ENCODE assay signal across 7 mouse cellular contexts in the genomic region with DNA sequence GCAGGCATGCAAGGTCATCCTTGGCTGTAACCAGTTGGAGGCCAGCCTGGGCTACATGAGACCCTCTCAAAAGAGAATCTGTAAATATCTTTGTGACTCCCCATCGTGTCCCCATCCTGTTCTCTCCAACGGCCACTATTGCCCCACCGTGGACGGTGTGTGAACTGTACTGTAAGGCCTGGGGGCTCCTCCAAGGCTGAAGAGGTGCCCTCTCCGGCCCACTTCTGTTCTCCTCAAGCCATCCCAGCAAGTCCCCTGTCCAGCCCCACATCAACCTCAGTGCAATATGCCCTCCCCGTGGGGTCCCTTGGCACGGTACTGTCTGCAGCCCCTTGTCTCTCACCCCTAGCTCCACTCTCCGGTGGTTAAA. TPM values are rescaled to one million over a fixed set of nuclear protein-coding genes. Genes with fewer than 3 reads are reported as not detected.
DNase-seq lines count a peak whose midpoint lies in the region; ATAC-seq and TF ChIP-seq lines count a peak whose summit lies in the region.

No protein-coding gene starts in this region.

- H3K36me3 ChIP-seq in spleen, adult 2 months (ENCODE audit: control insufficient read depth, insufficient read depth, low read length), result peaks cover 30% of the 10 kb centered on the region
- H3K36me3 ChIP-seq in heart, embryonic 16.5 days (ENCODE audit: control insufficient read depth, insufficient read depth), result peaks cover 31% of the 10 kb centered on the region
- peaks cover 26% of the 10 kb centered on the region for H3K36me3 ChIP-seq in liver, embryonic 16.5 days (ENCODE audit: control insufficient read depth, insufficient read depth)

- DNase-seq in spleen, adult 2 months (ENCODE audit: low read depth in 1 of 2, low spot score in 2 of 2), result no peak
- DNase-seq in spleen, postnatal 36 days (ENCODE audit: low spot score in 2 of 2), result no peak
- peak; percentile 54 for DNase-seq in cerebellum, adult 8-10 months
- no peak for DNase-seq in right cerebral cortex, postnatal 4 days
- DNase-seq in ovary, postnatal 14 days (ENCODE audit: low spot score), result no peak

- H3K9me3 ChIP-seq in heart, embryonic 16.5 days (replicated peaks; ENCODE audit: control insufficient read depth, low read length), result no peaks in the 10 kb centered on the region
- H3K9me3 ChIP-seq in liver, embryonic 16.5 days (replicated peaks; ENCODE audit: control insufficient read depth, low read length), result no peaks in the 10 kb centered on the region

- 0 out of 2 replicates have a peak, but pooled peaks have one; percentile 16 for TF ChIP-seq CTCF in spleen, adult 2 months (IDR thresholded peaks at IDR 0.05; ENCODE audit: extremely low read depth, insufficient read depth, insufficient read length, insufficient replicate concordance)

- no peaks in the 10 kb centered on the region for H3K27me3 ChIP-seq in spleen, adult 2 months (ENCODE audit: control insufficient read depth, insufficient read depth, low read length)
- no peaks in the 10 kb centered on the region for H3K27me3 ChIP-seq in heart, embryonic 16.5 days (ENCODE audit: control insufficient read depth, insufficient read depth, low read length)
- no peaks in the 10 kb centered on the region for H3K27me3 ChIP-seq in liver, embryonic 16.5 days (ENCODE audit: control insufficient read depth, insufficient read depth, low read depth, low read length)

- H3K9ac ChIP-seq in heart, embryonic 16.5 days (ENCODE audit: low read length), result peak overlapping the region; percentile 76
- peak overlapping the region; percentile 62 for H3K9ac ChIP-seq in liver, embryonic 16.5 days (ENCODE audit: low read depth, low read length)

- 35% methylated on average over 8 of the region's 8 CpGs for WGBS in spleen, adult 2 months
- WGBS in heart, embryonic 16.5 days, result 37% methylated on average over 8 of the region's 8 CpGs
- 39% methylated on average over 8 of the region's 8 CpGs for WGBS in liver, embryonic 16.5 days (ENCODE audit: insufficient replicate concordance)

- TF ChIP-seq POLR2A in spleen, adult 2 months (IDR thresholded peaks at IDR 0.05; ENCODE audit: low read depth, low read length), result no peak

- H3K4me2 ChIP-seq in heart, embryonic 16.5 days (ENCODE audit: low read depth, low read length), result peak overlapping the region; percentile 76
- peak overlapping the region; percentile 89 for H3K4me2 ChIP-seq in liver, embryonic 16.5 days (ENCODE audit: low read depth, low read length)

- H3K4me1 ChIP-seq in spleen, adult 2 months (ENCODE audit: control insufficient read depth, insufficient read depth, insufficient read length), result peaks cover 9% of the 10 kb centered on the region; the same call in 1 of the 2 replicates
- peaks cover 24% of the 10 kb centered on the region for H3K4me1 ChIP-seq in heart, embryonic 16.5 days (ENCODE audit: control insufficient read depth, insufficient read depth, low read length)
- peaks cover 46% of the 10 kb centered on the region for H3K4me1 ChIP-seq in liver, embryonic 16.5 days (ENCODE audit: control insufficient read depth, low read depth, low read length)

- ATAC-seq in heart, embryonic 16.5 days (replicated peaks; ENCODE audit: extremely low read depth, insufficient read depth, low FRiP score), result no peak
- no peak for ATAC-seq in liver, embryonic 16.5 days (ENCODE audit: low read depth)

- H3K4me3 ChIP-seq in spleen, adult 2 months (ENCODE audit: extremely low read depth, insufficient read depth, insufficient read length), result no peak overlapping the region
- H3K4me3 ChIP-seq in heart, embryonic 16.5 days (ENCODE audit: low read length), result peak overlapping the region; percentile 63
- peak overlapping the region; percentile 78 for H3K4me3 ChIP-seq in liver, embryonic 16.5 days (ENCODE audit: low read depth, low read length)

- H3K27ac ChIP-seq in spleen, adult 2 months (ENCODE audit: insufficient read depth, low read length), result no peak overlapping the region
- peak overlapping the region; percentile 92; the same call in 1 of the 2 replicates for H3K27ac ChIP-seq in heart, embryonic 16.5 days (ENCODE audit: low read length)
- H3K27ac ChIP-seq in liver, embryonic 16.5 days (ENCODE audit: low read length), result peak overlapping the region; percentile 92

RNA-seq across cellular contexts. Expression of a gene that starts 1.6 kb away (rescaled TPM):
- 38.6 and 44.8 TPM in 2 replicates for polyA plus RNA-seq in spleen, adult 2 months (2012; rRNA removed)
- polyA plus RNA-seq in heart, embryonic 16.5 days (2015; fragmentation: Nextera tagmentation; extraction: Ambion mirVana), result 28.1 and 29.6 TPM in 2 replicates
- 18.4 and 18.7 TPM in 2 replicates for polyA plus RNA-seq in liver, embryonic 16.5 days (2015; fragmentation: Nextera tagmentation; extraction: Ambion mirVana)

RNA-seq across cellular contexts. Expression of a gene that starts 9.2 kb away (rescaled TPM):
- 68.1 and 92.5 TPM in 2 replicates for polyA plus RNA-seq in spleen, adult 2 months (2012; rRNA removed)
- polyA plus RNA-seq in heart, embryonic 16.5 days (2015; fragmentation: Nextera tagmentation; extraction: Ambion mirVana), result 15.2 and 16.3 TPM in 2 replicates
- 4.3 and 4.5 TPM in 2 replicates for polyA plus RNA-seq in liver, embryonic 16.5 days (2015; fragmentation: Nextera tagmentation; extraction: Ambion mirVana)

RNA-seq across cellular contexts. Expression of a gene that starts 23.8 kb away (rescaled TPM):
- 1.3 and 1.7 TPM in 2 replicates for polyA plus RNA-seq in spleen, adult 2 months (2012; rRNA removed)
- 0.08 and 0.11 TPM in 2 replicates for polyA plus RNA-seq in heart, embryonic 16.5 days (2015; fragmentation: Nextera tagmentation; extraction: Ambion mirVana)
- polyA plus RNA-seq in liver, embryonic 16.5 days (2015; fragmentation: Nextera tagmentation; extraction: Ambion mirVana), result not detected in 2 replicates

RNA-seq across cellular contexts. Expression of a gene that starts 26.6 kb away (rescaled TPM):
- polyA plus RNA-seq in spleen, adult 2 months (2012; rRNA removed), result 93.2 and 111 TPM in 2 replicates
- polyA plus RNA-seq in heart, embryonic 16.5 days (2015; fragmentation: Nextera tagmentation; extraction: Ambion mirVana), result 31.3 and 33.2 TPM in 2 replicates
- 13.9 and 14.7 TPM in 2 replicates for polyA plus RNA-seq in liver, embryonic 16.5 days (2015; fragmentation: Nextera tagmentation; extraction: Ambion mirVana)

RNA-seq across cellular contexts. Expression of a gene that starts 27.9 kb away (rescaled TPM):
- 8.1 and 10.6 TPM in 2 replicates for polyA plus RNA-seq in spleen, adult 2 months (2012; rRNA removed)
- 4.7 and 5.3 TPM in 2 replicates for polyA plus RNA-seq in heart, embryonic 16.5 days (2015; fragmentation: Nextera tagmentation; extraction: Ambion mirVana)
- polyA plus RNA-seq in liver, embryonic 16.5 days (2015; fragmentation: Nextera tagmentation; extraction: Ambion mirVana), result 0.82 and 1.4 TPM in 2 replicates
